Mouse (Mus musculus) brain, embryonic 14.5 days (tissue): ENCODE results near the gene Psmb6. TPM values are rescaled to one million over a fixed set of nuclear protein-coding genes. Genes with fewer than 3 reads are reported as not detected.
"Not testable (repeated sequence)": the region's sequence is repeated elsewhere in the genome, so short reads cannot be mapped to it uniquely, and the experiment has no call there.

ENCODE experiments used
- DNase-seq: peaks from one replicate; pipeline ENCODE4 v3.0.0-alpha.2; 2011; ENCODE audit warnings: low read depth
- CTCF ChIP-seq: fragments of 200-500 bp; IDR thresholded peaks from 2 replicates; pipeline ENCODE4 v1.5.1; 2012; ENCODE audit warnings: inconsistent platforms, mild to moderate bottlenecking, moderate library complexity, borderline replicate concordance; ENCODE audit not compliant: insufficient read depth, insufficient read length; ENCODE audit errors: extremely low read depth
- POLR2A ChIP-seq: fragments of 200-500 bp; IDR thresholded peaks from 2 replicates; pipeline ENCODE4 v1.6.1; 2012; ENCODE audit warnings: mild to moderate bottlenecking, inconsistent platforms, borderline replicate concordance; ENCODE audit not compliant: poor library complexity, insufficient read depth, insufficient read length, severe bottlenecking; ENCODE audit errors: extremely low read depth
- polyA plus RNA-seq: library from polyadenylated mRNA; depleted of rRNA; stranded (reverse); fragments of >200 nt; gene quantifications from 2 replicates; pipeline ENCODE4 v1.2.3, GENCODE M21; 2012; rRNA removed

Psmb6 gene
- polyA plus RNA-seq, 1 experiment = 405 TPM

DNA sequence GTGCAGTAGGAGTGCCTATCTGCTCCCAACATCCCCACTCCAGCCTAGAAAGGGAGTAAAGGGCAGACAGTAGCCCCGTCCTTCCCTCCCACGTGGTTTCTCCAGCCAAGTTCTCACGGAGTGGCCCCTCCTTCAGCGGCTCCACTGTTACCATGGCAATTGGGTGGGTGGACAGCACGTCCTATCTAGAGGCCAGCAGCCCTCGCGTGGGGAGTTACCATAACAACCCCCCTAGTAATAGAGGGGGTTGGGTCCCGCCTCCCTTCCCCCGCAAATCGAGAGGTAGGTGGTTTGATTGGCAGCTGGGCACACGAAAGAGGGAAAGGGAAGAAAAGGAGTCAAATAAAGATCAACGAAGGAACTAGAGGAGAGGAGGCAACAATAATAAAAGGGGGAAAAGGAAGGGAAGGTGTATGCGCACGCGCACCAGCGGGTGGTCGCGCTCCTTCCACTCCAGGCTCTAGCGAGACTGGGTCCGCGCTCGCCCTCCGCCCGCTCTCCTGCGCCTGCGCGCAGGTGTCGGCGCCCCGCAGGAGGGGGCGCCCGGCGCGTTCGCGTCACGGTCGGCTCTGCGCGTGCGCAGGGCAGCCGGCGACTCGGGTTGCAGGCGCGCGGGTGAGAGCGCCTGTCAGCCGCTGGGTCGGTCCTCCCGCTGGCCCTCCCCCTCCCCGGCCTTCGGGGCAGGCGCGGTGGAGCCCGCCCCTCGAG lies 37.3 kb downstream of the Psmb6 start, which contains the start of gene Mink1:
Mink1 (plus strand) TSS at position 595 of the 708 bp plus-strand sequence.
- TF ChIP-seq POLR2A (peak; percentile 89), CTCF (no peak)
- DNase-seq = peak; percentile 96

DNA sequence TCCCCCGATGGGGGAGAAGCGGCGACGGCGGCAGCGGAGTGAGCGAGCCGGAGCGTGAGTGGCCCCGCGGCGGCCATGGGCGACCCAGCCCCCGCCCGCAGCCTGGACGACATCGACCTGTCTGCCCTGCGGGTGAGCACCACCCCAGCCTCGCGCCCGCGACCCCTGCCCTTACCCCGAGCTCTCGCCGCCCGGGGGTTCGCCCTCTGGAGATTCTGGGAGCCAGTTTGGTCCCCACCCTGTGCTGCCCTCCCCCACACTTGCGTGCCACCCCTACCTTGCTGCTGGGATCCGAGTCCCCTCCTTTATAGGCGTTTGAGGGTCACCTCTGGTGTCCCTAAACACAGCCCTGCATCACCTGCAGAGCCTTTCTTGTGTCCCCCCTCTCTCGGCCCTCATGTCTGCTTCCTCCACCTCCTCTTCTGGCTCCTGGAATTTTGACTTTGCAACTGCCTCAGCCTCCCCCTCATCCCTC lies 37.9 kb downstream of the Psmb6 start:
- DNase-seq = no peak
- no peak for TF ChIP-seq CTCF
- no peak for TF ChIP-seq POLR2A

DNA sequence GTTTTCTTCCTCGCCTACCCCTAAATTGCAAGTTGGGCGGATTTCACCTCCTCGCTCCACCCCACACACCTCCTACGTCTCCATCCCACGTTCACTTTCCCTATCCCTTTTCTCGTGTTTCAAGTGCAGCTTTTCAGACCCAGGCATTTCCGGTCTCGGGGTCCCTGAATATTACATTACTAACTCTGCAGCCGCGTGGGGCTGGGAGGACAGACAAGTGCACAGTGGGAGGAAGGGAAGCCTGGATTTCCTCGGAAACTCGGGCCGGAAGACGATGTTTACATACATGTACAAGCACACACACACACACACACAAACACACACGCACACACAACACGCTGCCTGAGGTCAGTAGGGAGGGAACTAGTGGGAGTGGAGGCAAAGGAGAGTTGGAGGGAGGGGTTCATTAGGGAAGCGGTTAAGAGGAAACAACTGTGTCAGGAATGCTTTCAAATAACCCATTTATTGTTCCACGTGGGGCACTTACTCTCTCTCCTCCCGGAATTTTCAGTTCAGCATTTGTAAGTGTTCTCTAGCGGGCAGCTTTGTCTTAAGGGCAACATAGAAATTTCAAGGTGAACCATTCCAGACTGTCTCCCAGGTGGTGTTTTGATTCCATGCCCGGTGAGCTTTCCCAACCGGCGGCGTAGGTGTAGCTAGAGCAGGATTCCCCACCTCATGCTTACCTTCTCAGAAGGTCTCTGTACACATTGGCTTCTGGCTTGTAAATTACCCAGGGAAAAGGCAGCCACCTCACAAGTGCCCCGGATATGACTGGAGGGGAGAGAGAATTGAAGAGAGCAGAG lies 38.5 kb downstream of the Psmb6 start:
- TF ChIP-seq POLR2A = no peak
- TF ChIP-seq CTCF = no peak
- peak; percentile 60 for DNase-seq

DNA sequence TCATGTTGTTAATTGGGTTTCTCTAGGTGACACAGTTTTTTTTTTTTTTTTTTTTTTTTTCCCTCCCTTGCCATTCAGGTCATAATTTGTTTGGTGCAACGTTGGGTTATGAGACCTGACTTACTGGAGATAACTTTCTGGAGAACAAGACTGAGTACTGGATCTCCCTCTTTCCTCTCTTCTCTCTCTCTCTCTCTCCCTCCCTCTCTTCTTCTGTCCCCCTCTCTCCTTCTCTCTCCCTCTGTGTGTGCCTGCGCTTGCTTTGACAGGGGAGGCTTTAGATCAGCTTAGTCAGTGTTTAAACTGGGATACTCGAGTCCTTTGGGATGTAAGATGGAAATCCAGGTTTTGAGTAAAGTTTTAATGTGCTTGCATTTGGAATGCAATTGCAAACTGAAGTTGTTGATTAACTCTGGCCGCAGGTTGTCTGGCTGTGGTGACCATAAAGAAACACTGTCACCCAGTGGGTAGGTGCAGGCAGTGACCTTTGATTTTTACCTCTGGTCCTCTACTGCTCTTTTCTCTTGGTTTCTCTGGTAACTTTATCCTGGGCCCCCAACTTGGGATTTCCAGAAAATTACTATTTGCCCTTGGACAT lies 39.2 kb downstream of the Psmb6 start:
- DNase-seq = no peak
- TF ChIP-seq CTCF (no peak), POLR2A (no peak)

DNA sequence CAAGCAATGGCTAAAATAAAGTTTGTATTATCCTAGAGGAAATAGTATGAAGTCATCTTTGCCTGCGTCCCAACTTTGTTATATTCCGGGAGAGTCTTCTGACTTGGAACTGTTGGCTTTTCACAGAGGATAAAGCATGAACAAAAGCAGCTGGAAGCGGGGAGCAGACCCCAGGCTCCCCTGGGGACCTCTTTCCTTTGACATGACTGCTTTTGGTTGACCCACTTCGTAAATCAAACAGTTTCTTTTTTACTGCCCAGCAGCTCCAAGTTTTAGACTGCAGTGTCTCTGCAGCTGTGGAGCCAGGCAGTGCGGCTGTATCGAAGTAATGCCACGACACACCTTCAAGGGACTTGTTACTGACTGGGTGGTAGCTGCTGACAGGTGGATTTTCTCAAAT lies 41.4 kb downstream of the Psmb6 start:
- TF ChIP-seq CTCF (no peak), POLR2A (no peak)
- DNase-seq = no peak

DNA sequence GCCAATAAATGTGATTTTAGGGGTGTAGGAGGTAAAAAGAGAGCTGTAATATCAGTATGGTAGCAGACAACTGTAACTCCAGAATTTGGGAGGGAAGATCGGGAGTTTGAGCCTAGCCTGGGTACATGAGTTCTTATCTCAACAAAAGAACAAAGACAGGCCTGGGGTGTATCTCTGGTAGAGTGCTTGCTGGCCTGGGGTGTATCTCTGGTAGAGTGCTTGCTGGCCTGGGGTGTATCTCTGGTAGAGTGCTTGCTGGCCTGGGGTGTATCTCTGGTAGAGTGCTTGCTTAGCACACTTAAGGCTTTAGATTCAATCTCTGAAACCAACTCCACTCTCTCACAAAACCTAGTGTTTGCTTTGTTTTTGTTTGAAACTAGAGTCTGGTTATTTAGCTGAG lies 45.4 kb downstream of the Psmb6 start:
- not testable (repeated sequence) for DNase-seq

DNA sequence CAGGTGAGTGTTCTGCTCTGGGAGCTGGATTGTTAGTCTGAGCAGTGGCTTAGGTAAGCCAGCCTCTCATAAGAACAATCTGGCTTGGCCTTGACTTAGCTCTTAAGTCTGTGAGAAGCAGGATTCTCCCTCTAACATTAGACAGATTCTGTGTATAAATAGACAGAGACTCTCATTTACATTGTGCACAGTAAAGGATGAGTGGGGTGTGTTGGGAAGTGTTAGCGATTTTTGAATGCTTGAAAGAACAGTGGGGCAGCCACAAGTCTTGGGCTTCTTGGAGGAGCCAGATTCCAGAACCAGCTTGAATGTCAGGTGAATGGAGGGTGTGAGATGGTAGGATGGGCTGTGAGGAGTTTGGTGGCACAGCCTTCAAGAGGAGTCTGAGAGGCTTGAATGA lies 46.5 kb downstream of the Psmb6 start:
- TF ChIP-seq POLR2A (no peak), CTCF (no peak)
- DNase-seq = no peak

DNA sequence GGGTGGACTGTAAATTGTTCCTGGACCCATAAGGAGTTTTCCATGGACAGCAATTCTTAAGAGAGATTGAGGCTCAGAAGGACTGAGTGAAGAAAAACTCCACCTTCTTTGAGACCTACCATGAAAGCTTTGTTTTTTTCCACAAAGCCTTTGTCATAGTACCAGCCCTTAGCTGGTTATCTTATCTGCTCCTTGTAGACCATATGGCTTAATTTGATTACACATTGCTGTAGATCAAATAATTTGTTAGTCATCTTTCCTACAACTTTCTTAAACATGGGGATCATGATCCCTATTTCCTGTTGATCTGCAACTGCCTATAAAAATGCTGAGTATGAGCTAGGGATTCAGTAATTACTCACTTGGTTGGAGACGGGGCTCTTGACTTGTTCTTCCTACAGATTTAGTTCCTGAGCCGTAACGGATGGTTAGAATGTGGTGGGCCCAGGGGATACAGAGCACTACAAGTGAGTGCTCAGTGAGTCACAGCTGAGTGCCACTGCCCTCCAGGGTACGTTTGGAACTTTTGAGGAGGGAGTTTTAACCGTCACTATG lies 47.3 kb downstream of the Psmb6 start:
- TF ChIP-seq CTCF (no peak), POLR2A (no peak)

DNA sequence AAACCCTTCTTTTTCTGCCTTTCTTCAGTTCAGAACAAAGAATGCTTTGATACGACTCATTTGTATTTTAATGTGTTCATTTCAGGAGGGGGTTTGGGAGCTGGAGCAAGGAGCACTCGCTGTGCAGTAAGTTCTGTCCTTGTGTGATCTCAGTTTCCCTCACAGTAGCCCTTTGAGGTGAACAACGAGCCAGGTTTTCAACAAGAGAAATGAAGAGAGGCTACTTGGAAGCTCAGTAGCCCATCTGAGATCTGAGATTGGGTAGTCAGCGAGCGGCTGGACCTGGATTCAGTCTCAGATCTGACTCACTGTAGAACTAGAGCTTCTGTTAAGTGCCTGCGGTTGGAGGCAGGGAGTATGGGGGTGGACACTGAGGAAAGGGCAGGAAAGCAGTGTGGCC lies 48.7 kb downstream of the Psmb6 start:
- peak; percentile 67 for DNase-seq
- TF ChIP-seq CTCF (no peak), POLR2A (no peak)

More for the DNA sequence above, 47.3 kb downstream of the Psmb6 start:
- no peak for DNase-seq

DNA sequence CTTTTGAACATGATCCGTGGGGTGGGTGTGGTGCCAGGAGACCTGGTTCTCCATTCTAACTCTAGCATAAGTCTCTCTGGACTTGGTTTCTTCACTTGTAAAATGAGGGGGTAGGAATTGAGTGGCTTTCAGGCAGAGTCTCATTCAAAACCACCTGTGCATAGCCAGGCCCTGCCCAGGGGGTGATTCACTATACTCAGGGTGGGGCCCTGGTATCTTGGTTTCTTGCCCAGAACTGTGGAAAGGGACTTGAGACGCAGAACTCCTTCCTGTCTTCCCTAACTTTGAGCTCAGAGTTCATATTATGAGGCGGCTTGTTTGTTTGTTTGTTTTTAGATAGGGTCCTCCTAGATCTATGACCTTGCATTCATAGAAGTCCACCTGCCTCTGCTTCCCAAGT lies 52.0 kb downstream of the Psmb6 start:
- TF ChIP-seq POLR2A (no peak), CTCF (no peak)
- no peak for DNase-seq

Other genes with a start within 250 kb of the Psmb6 start
- not detected in 2 replicates for gene Alox12e, start 202.7 kb upstream of the Psmb6 start, polyA plus RNA-seq
- gene Alox15, start 173.3 kb upstream of the Psmb6 start, polyA plus RNA-seq = 0.05 and 0.29 TPM in 2 replicates
- 31.2 and 34.2 TPM in 2 replicates for gene Pelp1, start 115.3 kb upstream of the Psmb6 start, polyA plus RNA-seq
- 68.7 and 86.1 TPM in 2 replicates for gene Arrb2, start 92.7 kb upstream of the Psmb6 start, polyA plus RNA-seq
- 28.1 and 31.8 TPM in 2 replicates for gene Med11, start 73.4 kb upstream of the Psmb6 start, polyA plus RNA-seq
- 0.93 and 1.4 TPM in 2 replicates for gene Zmynd15, start 65.9 kb upstream of the Psmb6 start, polyA plus RNA-seq
- gene Cxcl16, start 65.4 kb upstream of the Psmb6 start, polyA plus RNA-seq = 3.1 and 3.5 TPM in 2 replicates
- gene Tm4sf5, start 20.1 kb upstream of the Psmb6 start, polyA plus RNA-seq = 1.6 and 2.3 TPM in 2 replicates
- gene Vmo1, start 10.8 kb upstream of the Psmb6 start, polyA plus RNA-seq = 0.14 and 0.15 TPM in 2 replicates
- 0.09 TPM in 1 of 2 replicates, not detected in the other for gene Gltpd2, start 6.2 kb upstream of the Psmb6 start, polyA plus RNA-seq
- gene Gm40193, start 7.6 kb downstream of the Psmb6 start, polyA plus RNA-seq = not detected in 2 replicates
- 18.9 and 19.9 TPM in 2 replicates for gene Pld2, start 14.7 kb downstream of the Psmb6 start, polyA plus RNA-seq
- gene Mink1, start 37.5 kb downstream of the Psmb6 start, polyA plus RNA-seq = 94.3 and 99.5 TPM in 2 replicates
- gene 4930544D05Rik, start 90.5 kb downstream of the Psmb6 start, polyA plus RNA-seq = not detected in 2 replicates
- gene Chrne, start 93.8 kb downstream of the Psmb6 start, polyA plus RNA-seq = 0.16 TPM in 1 of 2 replicates, not detected in the other
- gene Gp1ba, start 113.8 kb downstream of the Psmb6 start, polyA plus RNA-seq = 0.06 and 0.30 TPM in 2 replicates
- 91.1 and 127 TPM in 2 replicates for gene Rnf167, start 121.9 kb downstream of the Psmb6 start, polyA plus RNA-seq
- 129 and 149 TPM in 2 replicates for gene Slc25a11, start 122.1 kb downstream of the Psmb6 start, polyA plus RNA-seq
- 419 and 479 TPM in 2 replicates for gene Pfn1, start 129.3 kb downstream of the Psmb6 start, polyA plus RNA-seq
- gene Eno3, start 131.8 kb downstream of the Psmb6 start, polyA plus RNA-seq = 23.0 and 24.1 TPM in 2 replicates
- gene Spag7, start 144.0 kb downstream of the Psmb6 start, polyA plus RNA-seq = 56.3 and 76.0 TPM in 2 replicates
- 17.7 and 25.2 TPM in 2 replicates for gene Camta2, start 162.7 kb downstream of the Psmb6 start, polyA plus RNA-seq
- 0.61 and 0.72 TPM in 2 replicates for gene Inca1, start 174.8 kb downstream of the Psmb6 start, polyA plus RNA-seq
- 15.7 and 23.0 TPM in 2 replicates for gene Kif1c, start 175.2 kb downstream of the Psmb6 start, polyA plus RNA-seq
- gene Zfp3, start 238.8 kb downstream of the Psmb6 start, polyA plus RNA-seq = 5.8 and 7.7 TPM in 2 replicates